Mouse (Mus musculus) thymus, adult 2 months (tissue): ENCODE measurements around the gene Mpzl1.

Source experiments
- CTCF ChIP-seq: fragments of 200-500 bp; IDR thresholded peaks from 2 replicates; pipeline ENCODE4 v1.5.1; 2012; ENCODE audit warnings: mild to moderate bottlenecking, control low read depth, low read length, moderate library complexity, borderline replicate concordance; ENCODE audit not compliant: control insufficient read depth, poor library complexity, insufficient read depth; ENCODE audit errors: extremely low read depth
- POLR2A ChIP-seq: fragments of 200-500 bp; IDR thresholded peaks from 2 replicates; pipeline ENCODE4 v1.6.1; 2012; ENCODE audit warnings: mild to moderate bottlenecking, low read length, control low read depth, moderate library complexity; ENCODE audit not compliant: control insufficient read depth, poor library complexity, insufficient read depth; ENCODE audit errors: extremely low read depth

- no peak for TF ChIP-seq CTCF
- no peak for TF ChIP-seq POLR2A
These were observed 19.0 kb upstream of the Mpzl1 start for GRCm38 (mm10) chr1:165653126-165653885.
